Mouse (Mus musculus) heart, adult 18-20 months (tissue): ENCODE measurements around the gene Mettl15. TPM values are rescaled to one million over a fixed set of nuclear protein-coding genes. Genes with fewer than 3 reads are reported as not detected.
A peak's percentile ranks its signal among the peaks of the same experiment; 100 is the strongest.
"Not testable (repeated sequence)": the region's sequence is repeated elsewhere in the genome, so short reads cannot be mapped to it uniquely, and the experiment has no call there.

Source experiments
- DNase-seq, 2 experiments: peaks; one replicate each; pipeline ENCODE4 v3.0.0; 2021 to 2022; ENCODE audit warnings: mixed read lengths in 1 of 2
- long read RNA-seq, 2 experiments: library from polyadenylated mRNA; stranded (forward); transcript quantifications; one replicate each; pipeline ENCODE4 v2.0.0; 2021
- total RNA-seq, 2 experiments: library from RNA; stranded (reverse); gene quantifications; 2 replicates each; pipeline ENCODE4 v1.2.3; 2021

The Mettl15 gene
- 10 to 100 TPM; 12.4 to 12.9 TPM for total RNA-seq
- long read RNA-seq, experiment 1, partial matches to known transcripts, result 0 of 7 reads
- long read RNA-seq, experiment 1, other reads (novel, unspliced or antisense), result 3 of 7 reads
- long read RNA-seq, experiment 2, partial matches to known transcripts, result 0 of 2 reads
- long read RNA-seq, experiment 2, other reads (novel, unspliced or antisense), result 0 of 2 reads

- peak; percentile 96 to 97 for DNase-seq
These were observed at the start of gene Mettl15, which contains the start of gene Kif18a for GRCm38 (mm10) chr2:109280600-109281340. Gene Mettl15, minus strand, starts transcription at chr2:109280748. Gene Kif18a, plus strand, starts transcription at chr2:109280738.

- DNase-seq, result no peak
These were observed 30.8 kb upstream of the Mettl15 start for GRCm38 (mm10) chr2:109311369-109311768.

- no peak for DNase-seq
These were observed 23.1 kb upstream of the Mettl15 start for GRCm38 (mm10) chr2:109303638-109304037.

- no peak for DNase-seq
These were observed 21.7 kb upstream of the Mettl15 start for GRCm38 (mm10) chr2:109302234-109302633.

GRCm38 (mm10) chr2:109298160-109298559, 17.6 kb upstream of the Mettl15 start:
- DNase-seq, result no peak

GRCm38 (mm10) chr2:109296264-109296663, 15.7 kb upstream of the Mettl15 start:
- no peak for DNase-seq

GRCm38 (mm10) chr2:109289327-109289726, 8.8 kb upstream of the Mettl15 start:
- no peak for DNase-seq

- no peak for DNase-seq
These were observed 3.6 kb upstream of the Mettl15 start for GRCm38 (mm10) chr2:109284121-109284520.

GRCm38 (mm10) chr2:109281341-109281690, 768 bp upstream of the Mettl15 start:
- no peak for DNase-seq

GRCm38 (mm10) chr2:109280272-109280599, 312 bp downstream of the Mettl15 start:
- DNase-seq, result no peak

- DNase-seq, result peak; percentile 42 to 73
These were observed 2.5 kb downstream of the Mettl15 start for GRCm38 (mm10) chr2:109278036-109278435.

- peak in 1 of 2 experiments; percentile 4 for DNase-seq
These were observed 3.0 kb downstream of the Mettl15 start for GRCm38 (mm10) chr2:109277593-109277992.

GRCm38 (mm10) chr2:109273098-109273497, 7.5 kb downstream of the Mettl15 start:
- no peak for DNase-seq

- DNase-seq, result no peak
These were observed 17.8 kb downstream of the Mettl15 start for GRCm38 (mm10) chr2:109262779-109263178.

GRCm38 (mm10) chr2:109241947-109242346, 38.6 kb downstream of the Mettl15 start:
- no peak for DNase-seq

- DNase-seq, result no peak
These were observed 44.8 kb downstream of the Mettl15 start for GRCm38 (mm10) chr2:109235741-109236140.

- DNase-seq, result no peak
These were observed 46.7 kb downstream of the Mettl15 start for GRCm38 (mm10) chr2:109233876-109234275.

- DNase-seq, result no peak
These were observed 50.1 kb downstream of the Mettl15 start for GRCm38 (mm10) chr2:109230443-109230842.

GRCm38 (mm10) chr2:109227196-109227595, 53.4 kb downstream of the Mettl15 start:
- DNase-seq, result no peak

GRCm38 (mm10) chr2:109221470-109221869, 59.1 kb downstream of the Mettl15 start:
- no peak for DNase-seq

- DNase-seq, result not testable (repeated sequence)
These were observed 63.9 kb downstream of the Mettl15 start for GRCm38 (mm10) chr2:109216678-109217077.

GRCm38 (mm10) chr2:109210641-109211040, 69.9 kb downstream of the Mettl15 start:
- DNase-seq, result not testable (repeated sequence)

- DNase-seq, result no peak
These were observed 72.5 kb downstream of the Mettl15 start for GRCm38 (mm10) chr2:109208032-109208431.

- DNase-seq, result no peak
These were observed 97.6 kb downstream of the Mettl15 start for GRCm38 (mm10) chr2:109182993-109183392.
